Mouse (Mus musculus) common myeloid progenitor, adult 5-6 weeks (primary cell): ENCODE results near the gene Olfr806. TPM values are rescaled to one million over a fixed set of nuclear protein-coding genes. Genes with fewer than 3 reads are reported as not detected.

Experiments used
- ATAC-seq: replicated peaks from 2 replicates; pipeline ENCODE4 v1.8.0; 2016; ENCODE audit warnings: low read depth, mild to moderate bottlenecking, moderate TSS enrichment, inconsistent platforms; ENCODE audit not compliant: poor library complexity, severe bottlenecking
- total RNA-seq: library from RNA; stranded (forward); fragments of 200-1000, 187-1606 nt; gene quantifications from 2 replicates; pipeline ENCODE4 v1.2.3, GENCODE M21; 2017

Gene Olfr806
- total RNA-seq, result not detected in 2 replicates

DNA sequence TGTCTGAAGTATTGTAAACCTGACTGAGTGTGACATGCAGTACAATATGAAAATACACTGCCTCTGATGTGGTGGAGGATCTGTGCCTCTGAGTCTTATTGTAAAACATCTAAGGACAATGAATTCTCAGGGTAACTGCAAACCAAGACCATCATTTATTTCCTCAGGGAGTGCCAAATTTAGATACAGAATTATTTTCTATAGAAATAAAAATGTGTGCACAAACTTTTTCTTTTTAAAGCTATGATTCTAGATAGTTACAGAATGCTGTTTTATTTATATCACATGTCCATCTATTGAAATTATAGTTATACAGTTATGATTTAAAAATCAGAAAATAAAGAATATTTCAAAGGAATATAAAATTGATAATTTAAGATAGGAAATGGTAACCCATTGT, at the start of gene Olfr806:
Gene Olfr806 (minus strand): TSS at position 101 of the 400 bp plus-strand sequence.
- no peak for ATAC-seq

DNA sequence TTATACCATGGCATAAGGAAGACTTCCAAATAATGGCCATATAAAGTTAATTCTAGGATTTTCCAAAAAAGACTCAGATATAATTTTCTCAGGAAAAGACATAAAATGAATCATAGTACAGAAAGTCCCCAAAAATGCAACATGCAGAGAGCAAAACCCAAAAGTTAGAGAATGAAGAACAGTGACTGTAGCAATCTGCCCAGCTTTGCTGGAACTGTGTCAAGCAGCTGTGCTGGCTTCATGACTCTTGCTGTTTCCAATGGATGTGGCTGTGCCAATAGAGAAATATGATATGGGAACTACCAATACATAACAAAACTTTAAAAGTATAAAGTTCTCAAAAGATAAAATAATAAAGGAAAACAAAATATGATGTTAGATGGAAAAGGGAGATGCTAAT, 36.4 kb upstream of the Olfr806 start:
- ATAC-seq, result no peak

DNA sequence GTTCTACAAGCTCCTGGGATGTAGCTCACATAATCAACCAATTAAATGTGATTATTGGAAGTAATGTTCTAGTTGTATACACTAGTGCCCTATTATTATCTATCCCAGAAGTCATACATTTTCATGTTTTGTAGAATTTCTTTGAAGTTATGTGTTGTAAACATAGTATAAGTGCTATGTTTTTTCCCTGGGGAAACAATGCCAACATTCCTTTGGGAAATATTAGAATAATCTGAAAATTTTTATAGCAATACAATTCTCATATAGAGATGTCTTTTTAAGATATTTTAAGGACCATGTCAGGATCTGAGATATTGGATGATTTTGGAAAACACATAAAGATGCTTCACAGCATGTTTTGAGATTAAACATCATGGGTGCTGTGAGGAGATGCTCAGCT, 32.6 kb upstream of the Olfr806 start, which contains the start of gene Olfr809:
Gene Olfr809 (plus strand): TSS at position 301 of the 400 bp plus-strand sequence.
- ATAC-seq, result no peak

DNA sequence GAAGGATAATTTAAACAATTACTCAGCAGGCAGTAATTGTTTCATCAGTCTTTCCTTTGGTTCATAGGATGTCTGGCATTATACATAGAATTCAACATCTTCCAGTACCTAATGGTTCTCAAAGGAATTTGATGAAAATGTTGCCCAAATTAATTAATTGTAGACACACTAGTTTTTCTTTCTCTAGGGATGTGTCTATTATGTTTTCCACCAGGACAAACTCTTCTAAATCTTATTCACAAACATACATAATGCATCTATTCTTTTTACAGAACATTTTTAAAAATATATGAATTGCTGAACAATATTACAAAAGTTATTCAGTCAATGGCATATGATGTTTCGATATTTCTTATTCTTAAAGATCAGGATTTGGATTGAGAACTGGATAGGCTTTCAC, 23.5 kb upstream of the Olfr806 start, which contains the start of gene Olfr808:
Gene Olfr808 (plus strand): TSS at position 301 of the 400 bp plus-strand sequence.
- ATAC-seq, result no peak

DNA sequence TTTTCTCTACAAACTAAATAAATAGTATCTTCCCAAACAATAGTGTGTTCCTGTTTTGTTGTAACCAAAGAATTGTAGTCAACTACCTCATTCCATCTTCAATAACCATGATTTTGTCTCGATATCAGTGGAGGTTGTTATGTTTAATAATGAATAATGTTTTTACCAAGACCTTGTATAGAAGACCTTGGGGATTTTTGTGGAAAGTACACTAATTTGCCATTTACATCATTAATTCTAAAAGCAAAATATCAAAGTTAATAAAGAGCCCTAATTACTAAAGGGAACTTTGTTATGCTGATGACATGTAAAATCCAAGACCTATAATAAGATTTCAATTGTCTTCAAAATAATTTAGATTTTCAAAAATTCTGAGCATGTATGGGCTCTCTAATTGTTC, 16.0 kb upstream of the Olfr806 start, which contains the start of gene Olfr807:
Gene Olfr807 (minus strand): TSS at position 101 of the 400 bp plus-strand sequence.
- ATAC-seq, result no peak

DNA sequence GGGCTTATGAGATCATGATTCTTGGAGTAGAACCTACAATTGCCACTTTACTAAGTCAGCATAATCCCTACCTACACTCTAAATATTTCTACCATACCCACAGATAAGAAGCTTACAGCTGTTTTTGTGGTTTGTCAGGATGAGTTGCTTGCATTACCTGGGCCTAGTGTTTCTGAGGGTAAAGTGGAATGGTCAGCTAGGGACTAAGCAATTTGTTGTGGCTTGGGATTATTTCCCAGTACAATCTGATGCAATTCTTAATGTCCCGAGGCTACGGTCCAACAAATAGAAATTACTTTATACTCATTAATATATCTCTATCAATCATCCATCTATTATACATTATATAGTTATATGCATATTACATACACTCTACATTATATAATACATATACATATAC, 12.4 kb downstream of the Olfr806 start, which contains the start of gene Olfr805:
Gene Olfr805 (minus strand): TSS at position 101 of the 400 bp plus-strand sequence.
- no peak for ATAC-seq

DNA sequence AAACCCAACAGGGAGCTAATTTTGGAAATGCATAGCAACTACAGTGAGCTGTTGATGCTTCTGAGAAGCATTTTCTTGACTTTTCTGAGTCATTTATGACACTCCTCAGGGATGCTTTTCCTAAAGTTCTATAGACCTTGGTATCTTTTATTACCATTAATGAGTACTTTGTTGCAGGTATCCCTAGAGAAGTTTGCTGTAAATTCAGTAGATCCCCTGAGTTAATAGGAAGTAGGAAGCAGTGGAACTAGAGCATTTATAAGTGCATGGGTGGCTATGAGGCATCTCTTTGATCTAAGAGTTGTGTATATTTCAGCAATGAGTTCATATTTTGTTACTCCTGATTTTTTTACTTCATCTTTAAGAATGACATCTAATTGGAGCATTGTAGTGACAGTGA, 38.8 kb downstream of the Olfr806 start, which contains the start of gene Olfr804:
Gene Olfr804 (plus strand): TSS at position 301 of the 400 bp plus-strand sequence.
- no peak for ATAC-seq

DNA sequence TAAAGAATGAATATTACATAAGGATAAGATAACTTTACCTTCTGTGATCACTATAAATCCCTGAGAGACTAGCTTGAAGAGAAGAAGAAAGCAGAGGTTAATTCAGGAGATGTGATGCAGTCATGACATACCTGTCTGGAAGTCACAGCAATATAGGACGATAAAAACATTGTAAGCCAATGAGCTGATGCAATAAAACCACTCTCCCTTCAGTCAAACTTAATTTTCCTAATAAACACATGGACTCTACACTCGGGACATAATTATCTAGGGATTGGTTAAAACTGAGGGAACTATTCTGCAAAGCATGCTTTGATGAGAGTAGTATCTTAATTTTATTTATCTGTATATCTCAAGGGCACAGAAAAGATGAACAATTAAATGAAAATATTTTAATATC, 47.5 kb downstream of the Olfr806 start, which contains the start of gene Olfr803:
Gene Olfr803 (minus strand): TSS at position 101 of the 400 bp plus-strand sequence.
- ATAC-seq, result no peak

DNA sequence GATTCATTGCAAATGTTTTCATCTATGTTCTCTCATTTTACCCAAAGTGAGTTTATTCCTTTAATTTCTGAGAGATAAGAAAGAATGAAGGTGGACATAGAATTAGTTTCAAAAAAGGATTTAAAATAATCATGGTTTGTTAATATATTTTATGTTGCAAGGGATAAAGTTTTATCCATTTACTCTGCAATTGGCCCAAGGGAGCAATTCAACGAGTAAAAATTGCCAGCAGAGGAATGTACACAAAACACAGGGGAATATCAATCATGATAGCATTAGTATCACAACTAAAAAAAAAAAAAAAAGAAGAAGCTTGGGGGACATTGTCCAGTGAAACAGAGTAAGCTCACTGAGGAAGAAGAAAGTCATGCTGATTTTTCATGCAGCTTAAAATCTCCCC, 53.7 kb downstream of the Olfr806 start, which contains the start of gene Olfr802:
Gene Olfr802 (minus strand): TSS at position 101 of the 400 bp plus-strand sequence.
- no peak for ATAC-seq

Other genes with a start within 250 kb of the Olfr806 start
- gene Olfr790, start 243.4 kb downstream of the Olfr806 start, total RNA-seq, result not detected in 2 replicates
- gene Olfr791, start 220.1 kb downstream of the Olfr806 start, total RNA-seq, result not detected in 2 replicates
- not detected in 2 replicates for gene Olfr792, start 202.8 kb downstream of the Olfr806 start, total RNA-seq
- not detected in 2 replicates for gene Olfr794, start 174.3 kb downstream of the Olfr806 start, total RNA-seq
- not detected in 2 replicates for gene Olfr796, start 129.4 kb downstream of the Olfr806 start, total RNA-seq
- not detected in 2 replicates for gene Olfr798, start 114.0 kb downstream of the Olfr806 start, total RNA-seq
- gene Olfr799, start 104.4 kb downstream of the Olfr806 start, total RNA-seq, result not detected in 2 replicates
- gene Olfr800, start 84.2 kb downstream of the Olfr806 start, total RNA-seq, result not detected in 2 replicates
- not detected in 2 replicates for gene Olfr801, start 68.1 kb downstream of the Olfr806 start, total RNA-seq
- gene Olfr802, start 53.8 kb downstream of the Olfr806 start, total RNA-seq, result not detected in 2 replicates
- gene Olfr803, start 47.6 kb downstream of the Olfr806 start, total RNA-seq, result not detected in 2 replicates
- not detected in 2 replicates for gene Olfr804, start 38.7 kb downstream of the Olfr806 start, total RNA-seq
- not detected in 2 replicates for gene Olfr805, start 12.5 kb downstream of the Olfr806 start, total RNA-seq
- not detected in 2 replicates for gene Olfr807, start 15.9 kb upstream of the Olfr806 start, total RNA-seq
- not detected in 2 replicates for gene Olfr808, start 23.6 kb upstream of the Olfr806 start, total RNA-seq
- not detected in 2 replicates for gene Olfr809, start 32.7 kb upstream of the Olfr806 start, total RNA-seq
- gene Olfr810, start 53.0 kb upstream of the Olfr806 start, total RNA-seq, result not detected in 2 replicates
- gene Olfr811, start 62.5 kb upstream of the Olfr806 start, total RNA-seq, result not detected in 2 replicates
- not detected in 2 replicates for gene Olfr812, start 104.2 kb upstream of the Olfr806 start, total RNA-seq
- gene Olfr813, start 113.4 kb upstream of the Olfr806 start, total RNA-seq, result not detected in 2 replicates
- gene Olfr814, start 137.9 kb upstream of the Olfr806 start, total RNA-seq, result not detected in 2 replicates
- not detected in 2 replicates for gene Olfr815, start 163.9 kb upstream of the Olfr806 start, total RNA-seq
- gene Olfr816, start 173.7 kb upstream of the Olfr806 start, total RNA-seq, result not detected in 2 replicates
- gene Olfr818, start 207.2 kb upstream of the Olfr806 start, total RNA-seq, result not detected in 2 replicates
- not detected in 2 replicates for gene Olfr819, start 225.3 kb upstream of the Olfr806 start, total RNA-seq
- not detected in 2 replicates for gene Olfr247, start 234.2 kb upstream of the Olfr806 start, total RNA-seq
- gene Gm10310, start 243.1 kb upstream of the Olfr806 start, total RNA-seq, result not detected in 2 replicates